Mouse (Mus musculus) spleen, embryonic (tissue): ENCODE data around the gene Cd96.

Experiments used
- CTCF ChIA-PET: fragments of 350-600 bp; sonication (Branson Sonifier 250); formaldehyde crosslinking; loops from one replicate; lab custom pipeline; 2022; lab: Charles Lee

Gene Cd96

GRCm38 (mm10) chr16:45986236-45986635 is 133.8 kb downstream of the Cd96 start:
- CTCF ChIA-PET: interaction anchor here (1.1 kb wide), 1 partner anchor 18 kb away, joined by 3 read pairs; no protein-coding TSS in a partner anchor
